ENCODE assay signal across 30 mouse cellular contexts in genomic region chr6:136044461-136044860, GRCm38 (mm10).
"Had no signal": no experiment of that assay in that cellular context is flagged by ENCODE, and none has a peak within 500 bp of the region (broad histone marks: within the 10 kb centered on the region; RNA-seq: fewer than 3 reads in every experiment).

No protein-coding gene starts in this region.

- DNase-seq: left cerebral cortex, postnatal 4 days; liver; liver, embryonic 13.5 days; liver, postnatal 0 days; lung, adult 18-20 months; lung, adult 2 months; lung, postnatal 10 days; lung, postnatal 14 days; lung, postnatal 4 days; midbrain, embryonic 14.5 days had no signal

- H3K4me1 ChIP-seq: limb, embryonic 10.5 days; limb, embryonic 12.5 days; limb, embryonic 13.5 days; limb, embryonic 15.5 days; liver, embryonic 12.5 days; liver, embryonic 13.5 days; liver, embryonic 15.5 days; lung, embryonic 15.5 days; megakaryocyte, embryonic 14.5 days; midbrain, embryonic 12.5 days; midbrain, embryonic 13.5 days; neural tube, embryonic 12.5 days had no signal

- ATAC-seq: liver, embryonic 12.5 days; liver, postnatal 0 days; lung, postnatal 0 days; midbrain, embryonic 13.5 days; midbrain, embryonic 15.5 days; midbrain, embryonic 16.5 days had no signal

- H3K9ac ChIP-seq: limb, embryonic 12.5 days; limb, embryonic 13.5 days; limb, embryonic 15.5 days; liver, embryonic 12.5 days; liver, embryonic 13.5 days; liver, embryonic 14.5 days; liver, embryonic 15.5 days; liver, postnatal 0 days; lung, embryonic 15.5 days; midbrain, embryonic 12.5 days; midbrain, embryonic 13.5 days; midbrain, embryonic 15.5 days; neural tube, embryonic 12.5 days had no signal

- H3K9me3 ChIP-seq: limb, embryonic 10.5 days; limb, embryonic 12.5 days; limb, embryonic 13.5 days; limb, embryonic 15.5 days; liver, embryonic 15.5 days; lung, embryonic 15.5 days; midbrain, embryonic 10.5 days; midbrain, embryonic 12.5 days; midbrain, embryonic 13.5 days; midbrain, embryonic 15.5 days; neural tube, embryonic 12.5 days had no signal

- H3K4me2 ChIP-seq: limb, embryonic 12.5 days; limb, embryonic 13.5 days; limb, embryonic 15.5 days; liver, embryonic 11.5 days; liver, embryonic 12.5 days; liver, embryonic 13.5 days; liver, embryonic 15.5 days; lung, embryonic 15.5 days; midbrain, embryonic 11.5 days; midbrain, embryonic 12.5 days; midbrain, embryonic 13.5 days; midbrain, embryonic 15.5 days; neural tube, embryonic 12.5 days had no signal

- H3K27ac ChIP-seq: limb, embryonic 10.5 days; limb, embryonic 12.5 days; limb, embryonic 13.5 days; limb, embryonic 15.5 days; liver, embryonic 12.5 days; liver, embryonic 13.5 days; liver, embryonic 14.5 days; liver, embryonic 15.5 days; lung, embryonic 15.5 days; macrophage; midbrain, embryonic 10.5 days; midbrain, embryonic 12.5 days; midbrain, embryonic 13.5 days; midbrain, embryonic 15.5 days; neural tube, embryonic 12.5 days had no signal

- H3K4me3 ChIP-seq: limb, embryonic 10.5 days; limb, embryonic 12.5 days; limb, embryonic 13.5 days; limb, embryonic 15.5 days; liver, embryonic 12.5 days; liver, embryonic 13.5 days; liver, embryonic 15.5 days; lung, embryonic 15.5 days; megakaryocyte, embryonic 14.5 days; midbrain, embryonic 10.5 days; midbrain, embryonic 12.5 days; midbrain, embryonic 13.5 days; midbrain, embryonic 15.5 days; myocyte; neural tube, embryonic 12.5 days had no signal

- H3K36me3 ChIP-seq: limb, embryonic 10.5 days; limb, embryonic 12.5 days; limb, embryonic 13.5 days; limb, embryonic 15.5 days; liver, embryonic 12.5 days; liver, embryonic 13.5 days; liver, embryonic 15.5 days; lung, embryonic 15.5 days; midbrain, embryonic 10.5 days; midbrain, embryonic 12.5 days; midbrain, embryonic 15.5 days; neural tube, embryonic 12.5 days had no signal

- H3K27me3 ChIP-seq: limb, embryonic 12.5 days; limb, embryonic 13.5 days; limb, embryonic 15.5 days; liver, embryonic 12.5 days; liver, embryonic 13.5 days; liver, embryonic 15.5 days; lung, embryonic 15.5 days; megakaryocyte, embryonic 14.5 days; midbrain, embryonic 12.5 days; midbrain, embryonic 13.5 days; midbrain, embryonic 15.5 days; neural tube, embryonic 12.5 days had no signal
